Mouse (Mus musculus): Measurements from ENCODE around the gene Atp8b2.

Atp8b2 gene

GRCm38 (mm10) chr3:89898870-89899510, 64.3 kb downstream of the Atp8b2 start:
- DNase-seq, result peak; percentile 71

- no peak for DNase-seq
Observed at GRCm38 (mm10) chr3:89898011-89898410, 65.3 kb downstream of the Atp8b2 start.

GRCm38 (mm10) chr3:89897204-89897796, 66.0 kb downstream of the Atp8b2 start:
- no peak for DNase-seq

GRCm38 (mm10) chr3:89896571-89896970, 66.7 kb downstream of the Atp8b2 start:
- DNase-seq, result no peak

GRCm38 (mm10) chr3:89892517-89893106, 70.7 kb downstream of the Atp8b2 start:
- no peak for DNase-seq

- no peak for DNase-seq
Observed at GRCm38 (mm10) chr3:89891696-89892095, 71.6 kb downstream of the Atp8b2 start.

GRCm38 (mm10) chr3:89889841-89890430, 73.4 kb downstream of the Atp8b2 start:
- no peak for DNase-seq

Measured in lung, postnatal 36 days (tissue).